Mouse (Mus musculus): Measurements from ENCODE around the gene Col5a1. TPM values are rescaled to one million over a fixed set of nuclear protein-coding genes. Genes with fewer than 3 reads are reported as not detected.

The Col5a1 gene
- total and polyA plus RNA-seq, 3 experiments: 31.1 to 75.5 TPM; not detected in 1

DNA sequence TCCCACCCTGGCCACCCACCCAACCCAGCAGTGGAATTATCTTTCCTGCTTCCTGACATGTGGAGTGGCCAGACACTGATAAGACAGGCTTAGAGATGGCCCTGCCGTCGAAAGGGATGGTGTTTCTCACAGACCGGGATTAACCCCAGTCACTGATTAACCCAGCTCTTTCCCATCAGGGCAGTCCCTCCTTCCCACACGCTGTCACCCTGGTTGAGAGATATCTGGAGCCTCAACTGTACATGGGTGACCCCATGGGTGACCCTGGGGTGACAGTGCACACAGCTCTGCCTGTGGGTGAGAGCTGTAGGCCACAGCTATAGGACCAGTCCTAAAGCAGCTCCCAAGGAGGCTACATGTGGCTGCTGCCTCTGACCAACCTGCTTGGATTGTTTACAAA is 15.2 kb upstream of the Col5a1 start:
- Histone ChIP-seq H3K4me3 (ENCODE audit: control insufficient read depth in 1 of 2, insufficient read depth in 1 of 2, low read depth in 2 of 2, low read length in 2 of 2) (no peak overlapping the region), H3K79me2 (ENCODE audit: control insufficient read depth, insufficient read depth, low read length, poor library complexity) (no peaks in the 10 kb centered on the region), H3K27me3 (ENCODE audit: control insufficient read depth in 1 of 2, insufficient read depth in 2 of 2, low read length in 2 of 2) (peaks cover 9 to 30% of the 10 kb centered on the region in 2 experiments), H3K4me1 (ENCODE audit: control insufficient read depth in 1 of 2, insufficient read depth in 2 of 2, low read length in 2 of 2) (no peaks in the 10 kb centered on the region), H3K36me3 (ENCODE audit: control insufficient read depth in 1 of 2, insufficient read depth in 2 of 2, low read length in 2 of 2) (no peaks in the 10 kb centered on the region), H3K9ac (ENCODE audit: control insufficient read depth, low read depth, low read length, poor library complexity, severe bottlenecking) (no peak overlapping the region), H3K27ac (ENCODE audit: control insufficient read depth, low read depth, low read length) (no peak overlapping the region), H3K9me3 (replicated peaks; ENCODE audit: insufficient read depth, low read length) (no peaks in the 10 kb centered on the region)
- no peak for DNase-seq (ENCODE audit: low read depth, low spot score)
- TF ChIP-seq RAD21 (IDR thresholded peaks at IDR 0.05; ENCODE audit: low read depth, low read length): no peak
- TF ChIP-seq MAZ (IDR thresholded peaks at IDR 0.05; ENCODE audit: low read depth, low read length): no peak
- no peak for TF ChIP-seq ZKSCAN1 (IDR thresholded peaks at IDR 0.05; ENCODE audit: low read depth, low read length)
- TF ChIP-seq E2F4 (IDR thresholded peaks at IDR 0.05; ENCODE audit: borderline replicate concordance, low read depth, low read length): no peak
- TF ChIP-seq ZNF384 (IDR thresholded peaks at IDR 0.05; ENCODE audit: low read depth, low read length): no peak
- no peak for TF ChIP-seq POLR2AphosphoS2 (IDR thresholded peaks at IDR 0.05; ENCODE audit: low read length)
- TF ChIP-seq CTCF (IDR thresholded peaks at IDR 0.05 in 2 of 3, conservative IDR thresholded peaks at IDR 0.05 in 1 of 3; ENCODE audit: control insufficient read depth in 1 of 3, insufficient read depth in 1 of 3, low read depth in 2 of 3, low read length in 3 of 3, poor library complexity in 1 of 3, severe bottlenecking in 1 of 3): no peak
- no peak for TF ChIP-seq ETS1 (IDR thresholded peaks at IDR 0.05; ENCODE audit: low read depth, low read length)

DNA sequence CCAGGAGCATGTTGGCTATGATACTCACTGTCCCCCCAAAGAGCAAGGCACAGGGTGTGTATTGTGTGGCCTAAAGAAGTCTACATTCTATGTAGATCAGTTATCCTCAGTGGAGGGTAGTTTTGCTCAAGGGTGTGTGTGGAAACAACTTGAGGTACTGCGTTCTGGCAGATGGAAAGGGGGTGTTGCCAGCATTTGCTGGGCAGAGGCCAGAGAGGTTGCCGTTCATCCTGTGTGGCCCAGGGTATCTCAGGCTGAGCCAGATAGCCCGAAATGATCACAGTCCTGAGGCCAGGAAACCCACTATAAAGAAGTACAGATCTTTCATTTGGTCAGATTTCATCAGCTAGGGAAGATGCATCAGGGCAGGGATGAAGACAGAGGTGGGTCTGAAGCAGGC is 13.9 kb upstream of the Col5a1 start:
- Histone ChIP-seq H3K9ac (ENCODE audit: control insufficient read depth, low read depth, low read length, poor library complexity, severe bottlenecking) (no peak overlapping the region), H3K9me3 (replicated peaks; ENCODE audit: insufficient read depth, low read length) (no peaks in the 10 kb centered on the region), H3K79me2 (ENCODE audit: control insufficient read depth, insufficient read depth, low read length, poor library complexity) (no peaks in the 10 kb centered on the region), H3K4me3 (ENCODE audit: control insufficient read depth in 1 of 2, insufficient read depth in 1 of 2, low read depth in 2 of 2, low read length in 2 of 2) (no peak overlapping the region), H3K27ac (ENCODE audit: control insufficient read depth, low read depth, low read length) (no peak overlapping the region), H3K27me3 (ENCODE audit: control insufficient read depth in 1 of 2, insufficient read depth in 2 of 2, low read length in 2 of 2) (peaks cover 13 to 30% of the 10 kb centered on the region in 2 experiments), H3K4me1 (ENCODE audit: control insufficient read depth in 1 of 2, insufficient read depth in 2 of 2, low read length in 2 of 2) (no peaks in the 10 kb centered on the region), H3K36me3 (ENCODE audit: control insufficient read depth in 1 of 2, insufficient read depth in 2 of 2, low read length in 2 of 2) (no peaks in the 10 kb centered on the region)
- DNase-seq (ENCODE audit: low read depth, low spot score): no peak
- TF ChIP-seq ETS1 (IDR thresholded peaks at IDR 0.05; ENCODE audit: low read depth, low read length): no peak
- TF ChIP-seq TAL1 (IDR thresholded peaks at IDR 0.05; ENCODE audit: low read length): no peak
- TF ChIP-seq CHD2 (IDR thresholded peaks at IDR 0.05; ENCODE audit: low read length): no peak
- TF ChIP-seq GABPA (IDR thresholded peaks at IDR 0.05; ENCODE audit: low read depth, low read length): no peak
- TF ChIP-seq ZMIZ1 (IDR thresholded peaks at IDR 0.05; ENCODE audit: low read depth, low read length): no peak
- TF ChIP-seq MAZ (IDR thresholded peaks at IDR 0.05; ENCODE audit: low read depth, low read length): no peak
- no peak for TF ChIP-seq MYB (IDR thresholded peaks at IDR 0.05; ENCODE audit: low read depth, low read length)
- TF ChIP-seq EP300 (IDR thresholded peaks at IDR 0.05; ENCODE audit: low read depth in 1 of 2, low read length in 2 of 2): no peak
- no peak for TF ChIP-seq GATA1 (IDR thresholded peaks at IDR 0.05; ENCODE audit: low read depth, low read length)
- TF ChIP-seq HCFC1 (IDR thresholded peaks at IDR 0.05; ENCODE audit: low read depth, low read length): no peak
- no peak for TF ChIP-seq POLR2AphosphoS5 (IDR thresholded peaks at IDR 0.05; ENCODE audit: borderline replicate concordance, low read depth, low read length)
- TF ChIP-seq USF2 (IDR thresholded peaks at IDR 0.05; ENCODE audit: borderline replicate concordance in 1 of 2, insufficient read depth in 1 of 2, low read depth in 1 of 2, low read length in 2 of 2): no peak
- no peak for TF ChIP-seq UBTF (IDR thresholded peaks at IDR 0.05; ENCODE audit: borderline replicate concordance, insufficient read depth, low read depth, low read length)
- no peak for TF ChIP-seq SMC3 (IDR thresholded peaks at IDR 0.05; ENCODE audit: low read depth, low read length)
- TF ChIP-seq E2F4 (IDR thresholded peaks at IDR 0.05; ENCODE audit: borderline replicate concordance, low read depth, low read length): no peak
- no peak for TF ChIP-seq KAT2A (conservative IDR thresholded peaks at IDR 0.05; ENCODE audit: low read depth, low read length)
- TF ChIP-seq MAFK (IDR thresholded peaks at IDR 0.05; ENCODE audit: borderline replicate concordance, low read depth, low read length): no peak
- no peak for TF ChIP-seq NRF1 (IDR thresholded peaks at IDR 0.05; ENCODE audit: insufficient read depth, low read depth, low read length, poor library complexity, severe bottlenecking)
- no peak for TF ChIP-seq MEF2A (IDR thresholded peaks at IDR 0.05; ENCODE audit: extremely low read depth, insufficient replicate concordance, low read depth, low read length, poor library complexity, severe bottlenecking)
